Mouse (Mus musculus): ENCODE data around the gene Hoxb6. TPM values are rescaled to one million over a fixed set of nuclear protein-coding genes. Genes with fewer than 3 reads are reported as not detected.

The Hoxb6 gene
- total and polyA plus RNA-seq, 3 experiments = 0.53 to 1.1 TPM; not detected in 1

- H3K79me2 ChIP-seq (replicated peaks; ENCODE audit: control insufficient read depth, extremely low read depth, insufficient read depth, poor library complexity, severe bottlenecking) = no peaks in the 10 kb centered on the region
- H3K4me2 ChIP-seq (ENCODE audit: insufficient read depth, low read depth, poor library complexity, severe bottlenecking) = peak overlapping the region; percentile 81
- H3K36me3 ChIP-seq (replicated peaks in 1 of 2; ENCODE audit: control insufficient read depth in 1 of 2, insufficient read depth in 1 of 2, low read length in 1 of 2) = peaks cover 0 to 11% of the 10 kb centered on the region in 2 experiments
- H3K9ac ChIP-seq (ENCODE audit: insufficient read depth, low read depth) = peak overlapping the region; percentile 96
- peaks cover 4 to 15% of the 10 kb centered on the region in 2 experiments; a peak in 2 of 4 replicates for H3K4me1 ChIP-seq (ENCODE audit: control insufficient read depth in 1 of 2, insufficient read depth in 2 of 2)
- in situ Hi-C loops (cut with MboI; ENCODE audit: low pct_ligation_motif_present, low pct_unique_long_range_greater_than_20kb, low sequenced_read_pairs) = loop anchor here (25.0 kb wide), 1 partner anchor 219 kb away; no protein-coding TSS in a partner anchor
- H3K27ac ChIP-seq (ENCODE audit: insufficient read depth, low read depth) = no peak overlapping the region
- TF ChIP-seq UBTF (IDR thresholded peaks at IDR 0.05; ENCODE audit: low read depth, low read length) = peak; percentile 92
- peak; percentile 15; the same call in 1 of the 2 replicates for TF ChIP-seq MXI1 (IDR thresholded peaks at IDR 0.05; ENCODE audit: low read depth, low read length)
- 0 out of 2 replicates have a peak, but pooled peaks have one; percentile 43 for TF ChIP-seq ZMIZ1 (IDR thresholded peaks at IDR 0.05; ENCODE audit: low read depth, low read length)
- 0 out of 2 replicates have a peak, but pooled peaks have one; percentile 6 for TF ChIP-seq ETS1 (conservative IDR thresholded peaks at IDR 0.05; ENCODE audit: low read depth, low read length)
- TF ChIP-seq TCF12 (IDR thresholded peaks at IDR 0.05; ENCODE audit: low read depth, low read length) = 0 out of 2 replicates have a peak, but pooled peaks have one; percentile 45
- no peak for TF ChIP-seq GABPA (IDR thresholded peaks at IDR 0.05; ENCODE audit: insufficient replicate concordance, low read depth, low read length)
- peak; percentile 89 for TF ChIP-seq ELF1 (IDR thresholded peaks at IDR 0.05; ENCODE audit: low read depth, low read length)
- peak; percentile 62; the same call in 1 of the 2 replicates for TF ChIP-seq BHLHE40 (IDR thresholded peaks at IDR 0.05; ENCODE audit: low read depth, low read length)
- no peak for TF ChIP-seq ZNF384 (IDR thresholded peaks at IDR 0.05; ENCODE audit: low read depth, low read length)
- TF ChIP-seq IRF4 (IDR thresholded peaks at IDR 0.05; ENCODE audit: low read depth, low read length) = 0 out of 2 replicates have a peak, but pooled peaks have one; percentile 8
- TF ChIP-seq POLR2A (IDR thresholded peaks at IDR 0.05; ENCODE audit: low read depth, low read length) = peak; percentile 72
- TF ChIP-seq MAX (IDR thresholded peaks at IDR 0.05; ENCODE audit: low read length) = peak; percentile 97
- peak; percentile 96 for TF ChIP-seq USF2 (conservative IDR thresholded peaks at IDR 0.05; ENCODE audit: low read depth, low read length)
- peak; percentile 81 for TF ChIP-seq NELFE (IDR thresholded peaks at IDR 0.05; ENCODE audit: low read depth, low read length)
- peak; percentile 83 for TF ChIP-seq TBP (conservative IDR thresholded peaks at IDR 0.05; ENCODE audit: low read depth, low read length)
- peak; percentile 96 for TF ChIP-seq USF1 (IDR thresholded peaks at IDR 0.05; ENCODE audit: low read depth, low read length)
- no peak for TF ChIP-seq POLR2AphosphoS2 (IDR thresholded peaks at IDR 0.05; ENCODE audit: low read depth, low read length)
- peak; percentile 51 for TF ChIP-seq HCFC1 (IDR thresholded peaks at IDR 0.05; ENCODE audit: low read depth, low read length)
- TF ChIP-seq MAZ (IDR thresholded peaks at IDR 0.05; ENCODE audit: low read depth, low read length) = peak; percentile 65; the same call in 1 of the 2 replicates
- TF ChIP-seq MEF2A (IDR thresholded peaks at IDR 0.05; ENCODE audit: borderline replicate concordance, low read depth, low read length) = no peak
- H3K27me3 ChIP-seq (replicated peaks) = peaks cover 24% of the 10 kb centered on the region
- peak overlapping the region; percentile 76 to 98 (median 82) for H3K4me3 ChIP-seq (replicated peaks in 1 of 3; ENCODE audit: low read depth in 2 of 3, low read length in 2 of 3, poor library complexity in 1 of 3)
- peak; percentile 95 for DNase-seq (ENCODE audit: extremely low read depth)
- no peaks in the 10 kb centered on the region for H3K9me3 ChIP-seq (replicated peaks; ENCODE audit: low read length)
- dilution Hi-C loops (cut with MboI; ENCODE audit: extremely low pct_ligation_motif_present, extremely low pct_unique_long_range_greater_than_20kb, low sequenced_read_pairs) = no loop called here
Measured at GRCm38 (mm10) chr11:96318368-96319070, 26.2 kb downstream of the Hoxb6 start.
